Mouse (Mus musculus) liver, postnatal 0 days (tissue): Measurements from ENCODE around the gene Wdr5b. TPM values are rescaled to one million over a fixed set of nuclear protein-coding genes. Genes with fewer than 3 reads are reported as not detected.
A peak's percentile ranks its signal among the peaks of the same experiment; 100 is the strongest.

ENCODE experiments used
- ATAC-seq: fragments of 200-750 bp; cut with Nextera tagmentation; 2 replicates; pipeline ENCODE4 v1.8.0; 2017; ENCODE audit warnings: mild to moderate bottlenecking, moderate library complexity
- DNase-seq: peaks from one replicate; pipeline ENCODE4 v3.0.0-alpha.2; 2016
- H3K27ac ChIP-seq: fragments of 300-500 bp; sonication (generic); 2 replicates; pipeline ENCODE4 v1.5.1; 2014; ENCODE audit warnings: antibody characterized with exemption, moderate library complexity, mild to moderate bottlenecking, low read depth
- H3K27me3 ChIP-seq: fragments of 300-500 bp; sonication (generic); 2 replicates; pipeline ENCODE4 v1.6.1; 2014; ENCODE audit warnings: low read length, control low read depth, mixed read lengths; ENCODE audit not compliant: insufficient read depth
- H3K36me3 ChIP-seq: fragments of 300-500 bp; sonication (generic); replicated peaks from 2 replicates; pipeline ENCODE4 v1.6.1; 2014; ENCODE audit warnings: mild to moderate bottlenecking, control low read depth, low read length, moderate library complexity, mixed read lengths; ENCODE audit not compliant: insufficient read depth
- H3K4me1 ChIP-seq: fragments of 300-500 bp; sonication (generic); 2 replicates; pipeline ENCODE4 v1.6.1; 2014; ENCODE audit warnings: antibody characterized with exemption, mild to moderate bottlenecking, control low read depth; ENCODE audit not compliant: insufficient read depth
- H3K4me2 ChIP-seq: fragments of 300-500 bp; sonication (generic); 2 replicates; pipeline ENCODE4 v1.6.1; 2014; ENCODE audit warnings: low read depth, mild to moderate bottlenecking, low read length, moderate library complexity, mixed read lengths
- H3K4me3 ChIP-seq: fragments of 300-500 bp; sonication (generic); 2 replicates; pipeline ENCODE4 v1.5.1; 2014; ENCODE audit warnings: low read depth, low read length
- H3K9ac ChIP-seq: fragments of 300-500 bp; sonication (generic); replicated peaks from 2 replicates; pipeline ENCODE4 v1.6.1; 2014; ENCODE audit warnings: mild to moderate bottlenecking, moderate library complexity
- H3K9me3 ChIP-seq: fragments of 300-500 bp; sonication (generic); 2 replicates; pipeline ENCODE4 v1.6.1; 2016; ENCODE audit warnings: mild to moderate bottlenecking, control low read depth, low read length, mixed read lengths
- CTCF ChIP-seq: sonication (generic); IDR thresholded peaks from 2 replicates; pipeline ENCODE4 v1.5.1; 2016; ENCODE audit warnings: antibody characterized with exemption, low read depth
- EP300 ChIP-seq: IDR thresholded peaks from 2 replicates; pipeline ENCODE4 v1.6.1; 2016; ENCODE audit warnings: antibody characterized with exemption, low read depth, mild to moderate bottlenecking
- WGBS: fragments of 180-500 bp; shearing (Covaris S2); extraction: QIAGEN DNeasy Blood & Tissue Kit; methylation state at CpG from one replicate; pipeline ENCODE4 v1.1.7; 2014; ENCODE audit not compliant: insufficient replicate concordance; 5-methylcytosine and 5-hydroxymethylcytosine counted together
- polyA plus RNA-seq: library from polyadenylated mRNA; unstranded; fragments of >200 nt; fragmentation: Nextera tagmentation; extraction: Ambion mirVana; gene quantifications from 2 replicates; pipeline ENCODE4 v1.2.1, GENCODE M21; 2015

The Wdr5b gene
- polyA plus RNA-seq, 1 experiment from 2014 or later, result 2.2 TPM

- H3K4me1 ChIP-seq, result peaks cover 4% of the 10 kb centered on the region; the same call in 1 of the 2 replicates
- TF ChIP-seq CTCF (no peak), EP300 (no peak)
- WGBS, result 14% methylated on average over 11 of the region's 11 CpGs
- peaks cover 27% of the 10 kb centered on the region for H3K36me3 ChIP-seq
- H3K9me3 ChIP-seq, result no peaks in the 10 kb centered on the region
- H3K27me3 ChIP-seq, result no peaks in the 10 kb centered on the region
- peak overlapping the region; percentile 64 for H3K9ac ChIP-seq
- peak overlapping the region; percentile 72 for H3K4me2 ChIP-seq
- H3K4me3 ChIP-seq, result peak overlapping the region; percentile 65
- peak overlapping the region; percentile 65 for H3K27ac ChIP-seq
- ATAC-seq (no peak), DNase-seq (no peak)
These were observed 633 bp downstream of the Wdr5b start for GRCm38 (mm10) chr16:36041625-36042020.

DNA sequence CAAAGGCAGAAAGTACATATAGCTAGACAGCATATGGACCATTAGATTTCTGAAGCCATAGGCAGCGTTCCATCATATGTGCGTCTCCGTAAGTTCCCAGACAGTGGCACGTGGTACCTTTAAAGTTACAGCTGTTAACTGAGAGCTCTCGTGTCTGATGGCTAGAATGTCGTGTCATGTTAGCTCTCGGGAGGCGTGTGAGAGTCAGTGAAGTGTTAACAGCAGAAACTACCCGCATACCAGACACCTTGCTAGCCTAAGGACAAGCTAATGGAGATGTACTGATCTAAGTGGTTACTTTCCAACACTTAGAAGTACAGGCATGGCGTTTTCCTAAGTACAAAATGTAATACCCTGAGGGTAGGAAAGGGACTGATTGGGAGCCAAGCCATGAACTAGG lies 2.1 kb downstream of the Wdr5b start:
- 88% methylated on average over 10 of the region's 10 CpGs for WGBS

GRCm38 (mm10) chr16:36043964-36044363 lies 3.0 kb downstream of the Wdr5b start:
- no peak overlapping the region for H3K4me3 ChIP-seq
- H3K9ac ChIP-seq, result no peak overlapping the region
- WGBS, result 80% methylated on average over 4 of the region's 4 CpGs
- no peak for ATAC-seq
- no peaks in the 10 kb centered on the region for H3K9me3 ChIP-seq
- DNase-seq, result no peak
- H3K27ac ChIP-seq, result no peak overlapping the region
- no peak overlapping the region for H3K4me2 ChIP-seq
- TF ChIP-seq EP300 (no peak), CTCF (no peak)
- H3K27me3 ChIP-seq, result no peaks in the 10 kb centered on the region
- H3K4me1 ChIP-seq, result peaks cover 4% of the 10 kb centered on the region; the same call in 1 of the 2 replicates
- peaks cover 40% of the 10 kb centered on the region for H3K36me3 ChIP-seq

More for the DNA sequence above, 2.1 kb downstream of the Wdr5b start:
- no peak overlapping the region for H3K9ac ChIP-seq
- no peaks in the 10 kb centered on the region for H3K9me3 ChIP-seq
- DNase-seq (no peak), ATAC-seq (no peak)
- TF ChIP-seq CTCF (no peak), EP300 (no peak)
- H3K4me3 ChIP-seq, result no peak overlapping the region
- no peaks in the 10 kb centered on the region for H3K27me3 ChIP-seq
- H3K36me3 ChIP-seq, result peaks cover 31% of the 10 kb centered on the region
- H3K27ac ChIP-seq, result no peak overlapping the region
- H3K4me1 ChIP-seq, result peaks cover 4% of the 10 kb centered on the region; the same call in 1 of the 2 replicates
- no peak overlapping the region for H3K4me2 ChIP-seq

- H3K9me3 ChIP-seq, result no peaks in the 10 kb centered on the region
- no peak for ATAC-seq
- WGBS, result 84% methylated on average over 4 of the region's 4 CpGs
- H3K4me2 ChIP-seq, result no peak overlapping the region
- no peak overlapping the region for H3K9ac ChIP-seq
- no peaks in the 10 kb centered on the region; the same call in 1 of the 2 replicates for H3K4me1 ChIP-seq
- DNase-seq, result no peak
- H3K27ac ChIP-seq, result no peak overlapping the region
- H3K27me3 ChIP-seq, result no peaks in the 10 kb centered on the region
- TF ChIP-seq CTCF (peak; percentile 29; the same call in 1 of the 2 replicates), EP300 (no peak)
- H3K4me3 ChIP-seq, result no peak overlapping the region
- H3K36me3 ChIP-seq, result peaks cover 72% of the 10 kb centered on the region
These were observed 6.5 kb downstream of the Wdr5b start for GRCm38 (mm10) chr16:36047538-36047937.

DNA sequence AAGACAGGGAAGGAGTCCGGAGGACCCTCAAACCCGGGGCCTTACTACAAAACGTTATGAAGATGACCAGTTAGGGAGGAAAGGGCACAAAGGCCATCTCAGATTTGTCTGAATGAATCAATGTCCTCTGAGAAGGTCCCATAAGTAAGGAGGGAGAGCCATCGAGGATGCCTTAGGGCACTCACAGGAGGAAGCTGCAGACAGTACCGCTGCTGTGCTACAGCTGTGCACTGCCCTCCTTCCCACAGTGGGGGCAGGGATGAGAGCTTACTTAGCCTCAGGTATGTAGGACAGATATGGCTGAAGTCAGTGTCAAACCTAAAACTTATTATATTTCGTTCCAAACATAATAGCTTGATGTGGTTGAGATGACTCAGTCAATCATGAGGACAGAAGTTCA lies 10.5 kb downstream of the Wdr5b start:
- Histone ChIP-seq H3K27me3 (no peaks in the 10 kb centered on the region), H3K4me1 (no peaks in the 10 kb centered on the region), H3K9ac (no peak overlapping the region), H3K4me2 (no peak overlapping the region), H3K27ac (no peak overlapping the region), H3K9me3 (no peaks in the 10 kb centered on the region), H3K36me3 (peaks cover 61% of the 10 kb centered on the region), H3K4me3 (no peak overlapping the region)
- DNase-seq (no peak), ATAC-seq (no peak)
- no peak for TF ChIP-seq EP300
- TF ChIP-seq CTCF, result no peak
- 82% methylated on average over 6 of the region's 6 CpGs for WGBS

DNA sequence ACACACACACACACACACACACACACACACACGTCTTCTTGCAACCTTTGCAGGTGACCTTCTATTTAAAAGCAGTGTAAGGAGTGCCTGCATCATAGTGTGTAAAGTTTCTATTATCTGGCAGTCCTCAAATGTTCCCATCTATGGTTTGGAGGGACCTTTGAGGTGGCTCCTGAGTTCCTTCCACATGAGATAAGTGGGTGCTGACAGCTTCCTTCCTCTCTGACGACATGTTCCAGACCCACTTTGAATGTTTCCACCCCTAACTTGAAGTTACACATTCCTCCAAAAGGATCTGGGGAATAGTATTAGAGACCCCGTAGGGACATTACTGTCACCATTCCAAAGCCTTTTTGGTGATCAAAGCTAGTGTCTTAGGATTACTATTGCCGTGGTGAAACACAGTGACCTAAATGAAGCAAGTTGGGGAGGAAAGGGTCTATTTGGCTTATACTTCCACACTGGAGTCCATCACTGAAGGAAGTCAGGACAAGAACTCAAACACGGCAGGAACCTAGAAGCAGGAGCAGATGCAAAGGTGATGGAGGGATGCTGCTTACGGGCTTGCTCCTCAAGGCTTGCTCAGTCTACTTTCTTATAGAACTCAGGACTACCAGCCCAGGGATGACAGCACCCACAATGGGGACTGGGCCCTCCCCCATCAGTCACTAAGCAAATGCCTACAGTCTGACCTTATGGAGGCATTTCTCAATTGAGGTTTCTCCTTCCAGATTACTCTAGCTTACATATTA lies 12.7 kb downstream of the Wdr5b start:
- Histone ChIP-seq H3K9ac (no peak overlapping the region), H3K36me3 (peaks cover 49% of the 10 kb centered on the region), H3K27me3 (no peaks in the 10 kb centered on the region), H3K4me1 (no peaks in the 10 kb centered on the region), H3K9me3 (no peaks in the 10 kb centered on the region), H3K27ac (no peak overlapping the region), H3K4me3 (no peak overlapping the region), H3K4me2 (no peak overlapping the region)
- ATAC-seq (no peak), DNase-seq (no peak)
- 70% methylated on average over 6 of the region's 6 CpGs for WGBS
- TF ChIP-seq CTCF (no peak), EP300 (no peak)
